Mouse (Mus musculus) kidney, adult 2 months (tissue): ENCODE data around the gene Gm8909. TPM values are rescaled to one million over a fixed set of nuclear protein-coding genes. Genes with fewer than 3 reads are reported as not detected.
"Not testable (repeated sequence)": the region's sequence is repeated elsewhere in the genome, so short reads cannot be mapped to it uniquely, and the experiment has no call there.

Source experiments
- DNase-seq: peaks from one replicate; pipeline ENCODE4 v3.0.0; 2021
- H3K27ac ChIP-seq: fragments of 200-500 bp; 2 replicates; pipeline ENCODE4 v1.5.1; 2012; ENCODE audit warnings: low read depth, low read length, control low read depth, inconsistent platforms; ENCODE audit not compliant: insufficient read depth
- H3K27me3 ChIP-seq: fragments of 200-500 bp; replicated peaks from 2 replicates; pipeline ENCODE4 v1.6.1; 2012; ENCODE audit warnings: mild to moderate bottlenecking, moderate library complexity, low read length, inconsistent platforms; ENCODE audit not compliant: control insufficient read depth, insufficient read depth
- H3K36me3 ChIP-seq: fragments of 200-500 bp; 2 replicates; pipeline ENCODE4 v1.6.1; 2012; ENCODE audit warnings: mild to moderate bottlenecking, moderate library complexity, low read length, inconsistent platforms; ENCODE audit not compliant: control insufficient read depth, insufficient read depth
- H3K4me1 ChIP-seq: fragments of 200-500 bp; 2 replicates; pipeline ENCODE4 v1.6.1; 2011; ENCODE audit warnings: low read length; ENCODE audit not compliant: control insufficient read depth, insufficient read depth
- H3K4me3 ChIP-seq: fragments of 200-500 bp; 2 replicates; pipeline ENCODE4 v1.5.1; 2011; ENCODE audit warnings: mild to moderate bottlenecking, low read depth, low read length, control low read depth; ENCODE audit not compliant: insufficient read depth
- CTCF ChIP-seq: fragments of 200-500 bp; conservative IDR thresholded peaks from 2 replicates; pipeline ENCODE4 v1.5.1; 2011; ENCODE audit warnings: low read depth, mild to moderate bottlenecking, control low read depth, low read length, moderate library complexity, mixed read lengths; ENCODE audit not compliant: insufficient read depth, insufficient read length
- POLR2A ChIP-seq: fragments of 200-500 bp; IDR thresholded peaks from one replicate; pipeline ENCODE4 v1.6.1; 2011; ENCODE audit warnings: low read depth, low read length, control low read depth
- WGBS: fragments of 180-500 bp; shearing (Covaris S2); methylation state at CpG from one replicate; pipeline ENCODE4 v1.1.7; 2018; 5-methylcytosine and 5-hydroxymethylcytosine counted together
- polyA plus RNA-seq: library from polyadenylated mRNA; depleted of rRNA; stranded (reverse); fragments of >200 nt; gene quantifications from 2 replicates; pipeline ENCODE4 v1.2.3, GENCODE M21; 2012

Gene Gm8909
- polyA plus RNA-seq, 1 experiment: not detected

GRCm38 (mm10) chr17:36194471-36194870 is 26.1 kb upstream of the Gm8909 start:
- Histone ChIP-seq H3K36me3 (no peaks in the 10 kb centered on the region), H3K27ac (no peak overlapping the region), H3K27me3 (no peaks in the 10 kb centered on the region), H3K4me1 (no peaks in the 10 kb centered on the region), H3K4me3 (no peak overlapping the region)
- DNase-seq: no peak
- TF ChIP-seq CTCF (no peak), POLR2A (no peak)
- 84% methylated on average over 6 of the region's 6 CpGs for WGBS

GRCm38 (mm10) chr17:36193546-36194141 is 25.3 kb upstream of the Gm8909 start:
- no peaks in the 10 kb centered on the region for H3K4me1 ChIP-seq
- WGBS: 30% methylated on average over 8 of the region's 8 CpGs
- no peak for TF ChIP-seq POLR2A
- TF ChIP-seq CTCF: peak; percentile 94
- H3K4me3 ChIP-seq: no peak overlapping the region
- peak; percentile 60 for DNase-seq
- no peaks in the 10 kb centered on the region for H3K36me3 ChIP-seq
- no peaks in the 10 kb centered on the region for H3K27me3 ChIP-seq
- no peak overlapping the region for H3K27ac ChIP-seq

- Histone ChIP-seq H3K4me1 (no peaks in the 10 kb centered on the region), H3K27me3 (no peaks in the 10 kb centered on the region), H3K4me3 (no peak overlapping the region), H3K36me3 (no peaks in the 10 kb centered on the region), H3K27ac (no peak overlapping the region)
- 53% methylated on average over 2 of the region's 2 CpGs for WGBS
- TF ChIP-seq POLR2A (no peak), CTCF (no peak)
- no peak for DNase-seq
Observed at GRCm38 (mm10) chr17:36192371-36192770, 24.0 kb upstream of the Gm8909 start.

GRCm38 (mm10) chr17:36190169-36190507 is 21.8 kb upstream of the Gm8909 start, which contains the start of gene H2-T3:
H2-T3 (minus strand) TSS chr17:36190287.
- H3K27ac ChIP-seq: no peak within 1 kb of the TSS
- DNase-seq: no peak
- no peaks in the 10 kb centered on the region for H3K4me1 ChIP-seq
- TF ChIP-seq POLR2A (no peak), CTCF (no peak)
- H3K27me3 ChIP-seq: no peaks in the 10 kb centered on the region
- 68% methylated on average over 2 of the region's 2 CpGs for WGBS
- H3K4me3 ChIP-seq: no peak within 1 kb of the TSS
- H3K36me3 ChIP-seq: no peaks in the 10 kb centered on the region

- TF ChIP-seq CTCF (no peak), POLR2A (no peak)
- H3K4me3 ChIP-seq: no peak overlapping the region
- no peak for DNase-seq
- no peaks in the 10 kb centered on the region for H3K36me3 ChIP-seq
- H3K27me3 ChIP-seq: no peaks in the 10 kb centered on the region
- no peak overlapping the region for H3K27ac ChIP-seq
- WGBS: 38% methylated on average over 18 of the region's 18 CpGs
- H3K4me1 ChIP-seq: no peaks in the 10 kb centered on the region
Observed at GRCm38 (mm10) chr17:36189491-36190168, 21.3 kb upstream of the Gm8909 start.

- H3K27ac ChIP-seq: no peak overlapping the region
Observed at GRCm38 (mm10) chr17:36187540-36187939, 19.2 kb upstream of the Gm8909 start.

GRCm38 (mm10) chr17:36182212-36182611 is 13.9 kb upstream of the Gm8909 start:
- 59% methylated on average over 12 of the region's 12 CpGs for WGBS

More at GRCm38 (mm10) chr17:36187540-36187939, 19.2 kb upstream of the Gm8909 start:
- H3K4me3 ChIP-seq: no peak overlapping the region
- 54% methylated on average over 3 of the region's 3 CpGs for WGBS
- TF ChIP-seq CTCF (no peak), POLR2A (no peak)
- no peaks in the 10 kb centered on the region for H3K36me3 ChIP-seq
- no peak for DNase-seq
- no peaks in the 10 kb centered on the region for H3K27me3 ChIP-seq
- H3K4me1 ChIP-seq: no peaks in the 10 kb centered on the region

GRCm38 (mm10) chr17:36179446-36179845 is 11.1 kb upstream of the Gm8909 start:
- not testable (repeated sequence) for H3K4me3 ChIP-seq
- 12% methylated on average over 10 of the region's 10 CpGs for WGBS

More at GRCm38 (mm10) chr17:36182212-36182611, 13.9 kb upstream of the Gm8909 start:
- Histone ChIP-seq H3K4me3 (no peak overlapping the region), H3K36me3 (no peaks in the 10 kb centered on the region), H3K4me1 (no peaks in the 10 kb centered on the region), H3K27ac (no peak overlapping the region), H3K27me3 (peaks cover 2% of the 10 kb centered on the region)
- TF ChIP-seq POLR2A (no peak), CTCF (no peak)
- no peak for DNase-seq

GRCm38 (mm10) chr17:36178938-36179337 is 10.6 kb upstream of the Gm8909 start:
- H3K27ac ChIP-seq, H3K36me3 ChIP-seq, H3K4me3 ChIP-seq, H3K27me3 ChIP-seq, H3K4me1 ChIP-seq: not testable (repeated sequence)
- WGBS: 1% methylated on average over 40 of the region's 40 CpGs
- peak; percentile 2 for DNase-seq

More at GRCm38 (mm10) chr17:36179446-36179845, 11.1 kb upstream of the Gm8909 start:
- not testable (repeated sequence) for H3K36me3 ChIP-seq, H3K4me1 ChIP-seq, DNase-seq, H3K27me3 ChIP-seq, H3K27ac ChIP-seq

GRCm38 (mm10) chr17:36176132-36176531 is 7.8 kb upstream of the Gm8909 start:
- not testable (repeated sequence) for DNase-seq, H3K4me1 ChIP-seq
- no CpG with 5 or more reads among the region's 2 CpGs for WGBS

More at GRCm38 (mm10) chr17:36176132-36176531, 7.8 kb upstream of the Gm8909 start:
- H3K27ac ChIP-seq, H3K27me3 ChIP-seq, H3K36me3 ChIP-seq, H3K4me3 ChIP-seq: not testable (repeated sequence)
